Mouse (Mus musculus) heart, embryonic 16.5 days (tissue): ENCODE results near the gene Ubald2. TPM values are rescaled to one million over a fixed set of nuclear protein-coding genes. Genes with fewer than 3 reads are reported as not detected.
"Not testable (repeated sequence)": the region's sequence is repeated elsewhere in the genome, so short reads cannot be mapped to it uniquely, and the experiment has no call there.

Source experiments
- ATAC-seq: fragments of 200-750 bp; cut with Nextera tagmentation; replicated peaks from 2 replicates; pipeline ENCODE4 v1.8.0; 2017; ENCODE audit warnings: moderate number of reproducible peaks; ENCODE audit not compliant: insufficient read depth, low FRiP score; ENCODE audit errors: extremely low read depth
- H3K27ac ChIP-seq: fragments of 300-500 bp; sonication (generic); 2 replicates; pipeline ENCODE4 v1.5.1; 2014; ENCODE audit warnings: mild to moderate bottlenecking, low read length, control low read depth, moderate library complexity
- H3K27me3 ChIP-seq: fragments of 300-500 bp; sonication (generic); 2 replicates; pipeline ENCODE4 v1.6.1; 2014; ENCODE audit warnings: low read length, mixed read lengths; ENCODE audit not compliant: control insufficient read depth, insufficient read depth
- H3K36me3 ChIP-seq: fragments of 300-500 bp; sonication (generic); 2 replicates; pipeline ENCODE4 v1.6.1; 2014; ENCODE audit not compliant: control insufficient read depth, insufficient read depth
- H3K4me1 ChIP-seq: fragments of 300-500 bp; sonication (generic); 2 replicates; pipeline ENCODE4 v1.6.1; 2014; ENCODE audit warnings: low read length, mixed read lengths; ENCODE audit not compliant: control insufficient read depth, insufficient read depth
- H3K4me2 ChIP-seq: fragments of 300-500 bp; sonication (generic); 2 replicates; pipeline ENCODE4 v1.6.1; 2014; ENCODE audit warnings: low read depth, mild to moderate bottlenecking, control low read depth, low read length
- H3K4me3 ChIP-seq: fragments of 300-500 bp; sonication (generic); 2 replicates; pipeline ENCODE4 v1.5.1; 2014; ENCODE audit warnings: mild to moderate bottlenecking, control low read depth, low read length
- H3K9ac ChIP-seq: fragments of 300-500 bp; sonication (generic); 2 replicates; pipeline ENCODE4 v1.6.1; 2014; ENCODE audit warnings: low read length, control low read depth
- H3K9me3 ChIP-seq: fragments of 300-500 bp; sonication (generic); replicated peaks from 2 replicates; pipeline ENCODE4 v1.6.1; 2016; ENCODE audit warnings: low read length; ENCODE audit not compliant: control insufficient read depth
- WGBS: fragments of 180-500 bp; shearing (Covaris S2); extraction: QIAGEN DNeasy Blood & Tissue Kit; methylation state at CpG from one replicate; pipeline ENCODE4 v1.1.7; 2014; 5-methylcytosine and 5-hydroxymethylcytosine counted together
- polyA plus RNA-seq: library from polyadenylated mRNA; unstranded; fragments of >200 nt; fragmentation: Nextera tagmentation; extraction: Ambion mirVana; gene quantifications from 2 replicates; pipeline ENCODE4 v1.2.1, GENCODE M21; 2015

Gene Ubald2
- polyA plus RNA-seq, 1 experiment from 2014 or later, result 35.4 TPM

GRCm38 (mm10) chr11:116422562-116422961 lies 11.3 kb upstream of the Ubald2 start:
- no peak for ATAC-seq
- Histone ChIP-seq H3K4me2 (no peak overlapping the region), H3K4me3 (no peak overlapping the region), H3K27ac (no peak overlapping the region), H3K27me3 (no peaks in the 10 kb centered on the region), H3K9ac (no peak overlapping the region), H3K36me3 (no peaks in the 10 kb centered on the region), H3K9me3 (no peaks in the 10 kb centered on the region), H3K4me1 (peaks cover 2% of the 10 kb centered on the region)
- 76% methylated on average over 2 of the region's 2 CpGs for WGBS

DNA sequence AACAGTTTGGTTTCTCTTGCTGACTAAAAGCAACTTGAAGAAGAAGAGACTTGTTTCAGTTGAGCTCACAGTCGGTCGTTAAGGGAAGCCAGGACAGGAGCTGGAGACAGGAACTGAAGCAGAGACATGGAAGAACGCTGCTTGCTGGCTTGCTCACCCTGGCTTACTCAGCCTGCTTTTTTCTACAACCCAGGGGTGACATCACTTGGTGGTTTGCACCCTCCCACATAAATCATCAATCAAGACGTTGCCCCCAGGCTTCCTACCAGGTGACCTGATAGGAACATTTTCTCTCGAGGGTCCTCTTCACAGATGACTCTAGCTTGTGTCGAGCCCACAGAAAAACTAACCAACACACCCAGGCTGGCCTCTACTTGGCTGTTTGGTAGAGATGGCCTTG lies 10.7 kb upstream of the Ubald2 start:
- H3K27ac ChIP-seq, result no peak overlapping the region
- H3K9me3 ChIP-seq, result no peaks in the 10 kb centered on the region
- WGBS, result 79% methylated on average over 6 of the region's 6 CpGs
- H3K4me2 ChIP-seq, result no peak overlapping the region
- H3K9ac ChIP-seq, result no peak overlapping the region
- peaks cover 2% of the 10 kb centered on the region for H3K4me1 ChIP-seq
- no peaks in the 10 kb centered on the region for H3K27me3 ChIP-seq
- H3K4me3 ChIP-seq, result no peak overlapping the region
- H3K36me3 ChIP-seq, result no peaks in the 10 kb centered on the region
- no peak for ATAC-seq

DNA sequence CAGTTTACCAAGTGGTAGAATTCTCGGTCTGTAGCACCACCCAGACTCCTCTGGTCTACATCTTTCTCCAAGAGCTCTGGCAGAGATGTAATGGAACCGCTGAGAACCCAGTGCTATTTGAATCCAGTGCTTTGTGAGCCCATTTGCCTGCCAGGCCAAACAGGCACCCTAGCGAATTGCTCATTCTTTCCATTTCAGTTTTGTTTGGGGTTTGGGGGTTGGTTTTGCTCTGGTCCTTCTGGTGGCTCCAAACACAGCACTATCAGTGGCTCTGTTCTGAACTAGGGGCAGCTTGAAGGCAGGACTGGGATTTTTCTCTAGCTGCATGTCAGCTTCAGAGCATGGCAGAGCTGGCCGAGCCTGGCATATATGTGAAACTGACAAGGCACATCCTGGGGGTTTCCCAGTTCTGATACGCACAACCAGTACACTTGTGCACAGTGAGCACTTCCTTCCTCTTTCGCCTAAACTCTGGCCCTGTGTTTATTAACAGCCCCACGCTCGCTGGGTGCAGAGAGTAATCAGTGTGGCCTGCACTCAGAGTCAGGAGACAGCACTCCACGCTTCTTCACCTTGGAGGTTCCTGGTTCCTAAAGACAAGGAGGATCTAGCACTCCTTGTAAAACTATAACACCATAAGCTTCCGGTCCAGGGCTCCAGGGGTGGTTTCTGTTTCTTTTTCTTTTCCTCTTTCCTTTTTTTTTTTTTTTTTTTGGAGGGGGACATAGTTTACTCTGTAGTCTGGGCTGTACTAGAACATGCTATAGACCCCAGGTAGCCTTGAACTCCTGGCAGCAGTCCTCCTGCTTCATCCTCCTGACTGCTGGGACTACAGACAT lies 9.9 kb upstream of the Ubald2 start:
- Histone ChIP-seq H3K27me3 (no peaks in the 10 kb centered on the region), H3K4me2 (no peak overlapping the region), H3K9me3 (no peaks in the 10 kb centered on the region), H3K27ac (peak overlapping the region; percentile 30), H3K4me3 (no peak overlapping the region), H3K4me1 (peaks cover 5% of the 10 kb centered on the region; the same call in 1 of the 2 replicates), H3K36me3 (no peaks in the 10 kb centered on the region), H3K9ac (0 out of 2 replicates have a peak overlapping the region, but pooled peaks have one; percentile 22)
- 74% methylated on average over 10 of the region's 10 CpGs for WGBS
- ATAC-seq, result no peak

GRCm38 (mm10) chr11:116424621-116425407 lies 9.1 kb upstream of the Ubald2 start:
- Histone ChIP-seq H3K4me2 (no peak overlapping the region), H3K27ac (no peak overlapping the region; the same call in 1 of the 2 replicates), H3K4me1 (peaks cover 7% of the 10 kb centered on the region), H3K9ac (no peak overlapping the region), H3K36me3 (no peaks in the 10 kb centered on the region), H3K27me3 (no peaks in the 10 kb centered on the region), H3K9me3 (no peaks in the 10 kb centered on the region), H3K4me3 (no peak overlapping the region)
- no peak for ATAC-seq
- WGBS, result 30% methylated on average over 8 of the region's 8 CpGs

GRCm38 (mm10) chr11:116426328-116426727 lies 7.6 kb upstream of the Ubald2 start:
- not testable (repeated sequence) for ATAC-seq, H3K4me3 ChIP-seq, H3K27ac ChIP-seq, H3K27me3 ChIP-seq, H3K36me3 ChIP-seq, H3K9me3 ChIP-seq, H3K4me2 ChIP-seq, H3K9ac ChIP-seq
- H3K4me1 ChIP-seq, result peaks cover 13% of the 10 kb centered on the region
- WGBS, result 77% methylated on average over 11 of the region's 11 CpGs

DNA sequence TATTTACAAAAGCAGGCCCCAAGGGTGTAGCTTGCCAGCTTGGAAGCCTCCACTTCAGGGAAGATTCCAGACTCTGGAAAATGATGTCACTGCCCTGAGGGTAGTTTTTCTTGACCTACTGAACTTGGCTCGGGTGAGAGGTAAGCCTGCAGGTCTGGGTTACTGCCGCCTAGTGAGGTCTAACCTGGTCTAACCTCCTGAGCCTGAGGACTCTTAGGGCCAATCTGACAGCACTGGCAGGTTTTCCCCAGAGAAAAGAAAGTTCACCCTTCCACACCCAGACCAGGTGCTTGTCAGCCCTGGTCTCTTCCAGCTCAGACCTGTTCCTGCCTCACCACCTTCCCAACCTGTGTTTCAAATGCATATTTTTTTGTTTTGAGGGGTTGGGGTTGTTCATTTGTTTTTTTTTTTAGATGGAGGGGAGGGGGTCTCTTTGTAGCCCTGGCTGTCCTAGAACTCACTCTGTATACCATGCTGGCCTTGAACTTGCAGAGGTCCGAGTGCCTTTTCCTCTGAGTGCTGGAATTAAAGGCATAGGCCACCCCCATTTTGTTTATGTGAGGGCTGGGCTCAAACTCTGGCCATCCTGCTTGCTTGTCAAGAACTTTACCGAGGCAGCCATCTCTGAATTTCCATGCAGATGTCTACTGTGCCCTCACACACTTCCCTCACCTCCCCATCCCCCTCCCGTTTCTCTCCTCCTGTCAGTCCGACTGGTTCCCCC lies 6.9 kb upstream of the Ubald2 start:
- Histone ChIP-seq H3K27ac (no peak overlapping the region), H3K4me3 (no peak overlapping the region), H3K27me3 (no peaks in the 10 kb centered on the region), H3K9me3 (no peaks in the 10 kb centered on the region), H3K4me2 (no peak overlapping the region), H3K4me1 (peaks cover 14% of the 10 kb centered on the region), H3K9ac (no peak overlapping the region), H3K36me3 (no peaks in the 10 kb centered on the region)
- 69% methylated on average over 6 of the region's 6 CpGs for whole genome bisulfite sequencing
- no peak for ATAC-seq

- 40% methylated on average over 13 of the region's 13 CpGs for WGBS
- Histone ChIP-seq H3K9ac (no peak overlapping the region), H3K9me3 (no peaks in the 10 kb centered on the region), H3K4me2 (no peak overlapping the region), H3K27me3 (no peaks in the 10 kb centered on the region), H3K27ac (0 out of 2 replicates have a peak overlapping the region, but pooled peaks have one; percentile 15), H3K36me3 (no peaks in the 10 kb centered on the region), H3K4me3 (no peak overlapping the region), H3K4me1 (peaks cover 14% of the 10 kb centered on the region)
- no peak for ATAC-seq
These were observed 4.7 kb upstream of the Ubald2 start for GRCm38 (mm10) chr11:116428872-116429859.
